Mouse (Mus musculus) G1E-ER4 (cell line): ENCODE results near the gene Cxcl12. TPM values are rescaled to one million over a fixed set of nuclear protein-coding genes. Genes with fewer than 3 reads are reported as not detected.

Experiments used
- GATA1 ChIP-seq: IDR thresholded peaks from one replicate; pipeline ENCODE4 v1.8.0; 2012; ENCODE audit warnings: low read length, inconsistent platforms
- polyA plus RNA-seq: library from polyadenylated mRNA; stranded (reverse); fragments of >175 nt; gene quantifications from 2 replicates; pipeline ENCODE4 v1.2.3, GENCODE M21; 2012

Gene Cxcl12
- polyA plus RNA-seq: not detected in 2 replicates

DNA sequence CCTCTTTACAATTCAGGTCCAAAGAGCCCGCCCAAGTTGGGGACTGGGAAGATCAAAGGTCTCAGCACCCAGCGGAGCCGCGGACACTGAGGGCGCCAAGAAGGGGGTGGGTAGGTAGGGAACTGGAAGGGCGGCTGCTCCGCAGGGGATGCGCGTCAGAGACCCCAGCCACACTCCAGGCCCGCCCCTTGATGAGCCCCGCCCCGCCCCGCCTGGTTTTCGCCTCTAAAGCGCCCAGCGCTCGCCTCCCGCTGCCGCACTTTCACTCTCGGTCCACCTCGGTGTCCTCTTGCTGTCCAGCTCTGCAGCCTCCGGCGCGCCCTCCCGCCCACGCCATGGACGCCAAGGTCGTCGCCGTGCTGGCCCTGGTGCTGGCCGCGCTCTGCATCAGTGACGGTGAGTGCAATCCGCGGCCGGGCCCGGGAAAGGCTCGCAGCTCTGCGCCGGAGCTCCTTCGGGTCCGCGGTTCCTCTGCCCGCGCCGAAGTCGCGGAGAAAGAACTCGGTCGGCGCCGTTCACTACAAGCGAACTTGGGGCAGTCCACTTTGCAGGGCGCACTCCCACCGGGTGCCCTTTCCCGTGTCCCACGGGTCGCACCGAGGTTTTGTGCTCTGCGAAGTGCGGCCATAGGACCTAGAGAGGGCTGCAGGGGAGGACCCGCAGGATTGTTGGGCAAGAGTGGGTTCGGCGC lies at the start of gene Cxcl12:
TSS of gene Cxcl12 (plus strand) at position 215 of the 691 bp plus-strand sequence.
- TF ChIP-seq GATA1: no peak

GRCm38 (mm10) chr6:117122074-117122473 lies 46.3 kb upstream of the Cxcl12 start:
- TF ChIP-seq GATA1: no peak

- TF ChIP-seq GATA1: no peak
These were observed 42.0 kb upstream of the Cxcl12 start for GRCm38 (mm10) chr6:117126356-117126755.

DNA sequence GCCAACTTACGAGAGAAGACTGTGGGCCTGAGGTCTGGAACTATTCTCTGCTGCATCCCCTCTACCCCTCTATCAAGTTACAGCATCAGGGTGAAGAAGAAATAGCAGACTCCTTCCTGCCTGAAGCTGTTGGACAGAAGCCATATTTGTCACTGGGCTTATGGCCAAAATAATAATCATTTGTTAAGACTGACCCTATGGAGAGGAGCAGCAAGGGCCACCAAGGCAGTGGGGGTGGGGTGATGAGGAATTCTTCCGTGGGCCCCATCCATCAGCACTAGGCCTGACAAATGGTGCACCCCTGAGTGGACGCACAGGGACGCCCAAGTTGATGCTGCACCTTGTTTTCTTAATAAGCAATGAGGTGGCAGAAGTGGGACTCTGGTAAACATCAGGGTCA lies 38.9 kb upstream of the Cxcl12 start:
- no peak for TF ChIP-seq GATA1

DNA sequence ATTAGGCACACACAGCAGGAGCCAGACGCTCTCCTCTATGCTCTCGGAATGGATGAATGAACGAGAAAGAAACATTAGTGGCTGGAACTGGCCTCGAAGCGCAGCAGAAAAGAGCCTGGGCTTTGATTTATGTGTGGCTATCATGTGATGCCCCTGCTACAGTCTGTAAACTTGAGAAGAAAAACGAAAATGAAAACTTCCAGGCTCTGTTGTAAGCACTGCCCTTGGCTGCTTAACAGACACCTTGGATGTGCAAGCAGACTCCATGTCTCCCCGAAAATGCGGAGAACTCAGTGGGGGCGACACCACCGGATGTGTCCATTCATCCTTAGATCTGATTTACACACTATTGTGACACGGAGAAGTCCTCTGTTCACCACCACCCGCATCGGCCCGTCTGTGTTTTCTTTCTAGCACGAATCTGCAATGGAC lies 37.6 kb upstream of the Cxcl12 start:
- no peak for TF ChIP-seq GATA1

DNA sequence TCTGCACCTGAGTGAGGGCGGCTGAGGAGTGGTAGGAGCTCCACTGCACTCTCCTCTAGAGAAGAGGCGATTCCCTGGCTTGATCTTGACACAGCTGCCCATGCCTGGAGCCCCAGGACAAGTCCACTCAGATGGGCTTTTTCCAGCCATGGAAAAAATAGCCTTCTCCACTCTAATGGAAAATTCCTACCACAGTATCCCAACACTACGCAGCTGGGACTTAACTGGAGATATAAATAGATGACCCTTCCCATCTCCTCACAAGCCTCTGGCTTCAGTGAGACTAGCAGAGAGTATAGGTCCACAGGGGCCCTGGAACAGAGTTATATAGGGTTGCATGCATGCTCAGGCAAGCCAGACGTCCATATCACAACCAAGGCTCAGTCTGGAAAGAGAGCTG lies 33.8 kb upstream of the Cxcl12 start:
- TF ChIP-seq GATA1: no peak

- no peak for TF ChIP-seq GATA1
These were observed 30.6 kb upstream of the Cxcl12 start for GRCm38 (mm10) chr6:117137735-117138134.

- no peak for TF ChIP-seq GATA1
These were observed 27.4 kb upstream of the Cxcl12 start for GRCm38 (mm10) chr6:117140907-117141306.

DNA sequence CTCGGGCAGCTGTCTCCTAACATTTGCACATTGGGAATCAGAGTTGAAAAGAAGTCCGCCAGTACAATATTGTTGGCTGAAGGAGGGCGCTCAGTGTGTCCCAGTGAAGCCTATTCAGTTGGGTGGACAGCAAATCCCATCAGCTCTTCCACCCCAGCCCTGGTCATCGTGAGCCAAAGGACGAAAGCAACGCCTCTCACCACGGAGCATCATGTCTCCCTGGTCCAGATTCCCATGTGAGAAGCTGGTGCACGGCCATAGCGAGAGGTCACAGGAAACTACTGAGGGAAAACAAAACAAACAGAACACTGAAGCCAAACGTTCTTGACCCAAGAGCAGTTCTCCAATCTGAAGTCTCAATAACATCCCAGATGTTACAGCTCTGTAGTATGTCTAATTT lies 21.4 kb upstream of the Cxcl12 start:
- no peak for TF ChIP-seq GATA1

DNA sequence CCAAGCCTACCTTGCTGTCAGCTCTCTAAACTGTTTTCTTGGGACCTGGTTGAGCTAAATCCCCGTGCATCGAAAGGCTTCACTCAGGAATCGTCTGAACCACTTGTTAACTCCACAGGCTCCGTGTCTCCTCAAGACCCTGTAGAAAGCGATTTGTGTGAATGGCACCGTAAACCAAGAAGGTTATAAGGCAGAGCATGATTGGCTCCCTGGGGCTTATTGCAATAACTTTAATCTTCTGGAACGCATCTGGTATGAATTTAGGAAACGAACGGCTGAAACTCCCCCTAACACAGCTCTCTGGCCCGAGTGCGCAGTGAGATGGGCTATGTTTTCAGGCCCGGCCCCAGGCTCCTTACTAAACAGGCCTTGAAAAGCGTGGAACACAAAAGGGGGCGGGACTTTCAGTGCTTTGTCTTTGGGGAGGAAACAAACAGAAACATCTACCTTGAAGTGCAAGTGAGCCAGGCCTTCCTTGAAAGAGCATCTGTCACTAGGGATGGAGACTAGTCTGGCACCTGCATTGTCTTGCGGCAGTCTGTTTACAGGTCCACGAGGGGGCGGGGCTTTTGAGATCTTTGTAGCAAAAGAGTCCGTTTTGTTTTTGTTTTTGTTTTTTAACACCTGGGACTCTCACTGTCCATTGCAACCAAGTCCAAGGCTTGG lies 16.7 kb upstream of the Cxcl12 start:
- no peak for TF ChIP-seq GATA1

DNA sequence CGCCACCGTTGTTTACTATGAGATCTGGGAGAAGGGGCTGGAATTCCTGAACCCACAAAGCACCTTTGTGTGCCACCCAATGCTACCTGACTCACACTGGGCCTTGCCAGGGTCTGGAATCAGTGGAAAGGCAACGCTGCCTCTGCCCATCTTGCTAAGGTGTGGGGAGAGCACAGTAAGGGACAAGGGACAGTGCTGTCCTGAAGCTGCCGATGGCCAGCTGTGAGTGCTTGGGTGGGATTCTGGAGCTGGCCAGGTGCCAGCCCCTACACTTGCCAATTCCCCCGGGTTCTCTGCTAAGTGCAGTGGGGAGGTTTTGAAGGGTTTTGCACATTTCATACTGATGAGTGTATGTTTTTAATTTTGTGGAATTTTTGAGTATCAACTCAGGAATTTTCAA lies 15.3 kb upstream of the Cxcl12 start:
- no peak for TF ChIP-seq GATA1

DNA sequence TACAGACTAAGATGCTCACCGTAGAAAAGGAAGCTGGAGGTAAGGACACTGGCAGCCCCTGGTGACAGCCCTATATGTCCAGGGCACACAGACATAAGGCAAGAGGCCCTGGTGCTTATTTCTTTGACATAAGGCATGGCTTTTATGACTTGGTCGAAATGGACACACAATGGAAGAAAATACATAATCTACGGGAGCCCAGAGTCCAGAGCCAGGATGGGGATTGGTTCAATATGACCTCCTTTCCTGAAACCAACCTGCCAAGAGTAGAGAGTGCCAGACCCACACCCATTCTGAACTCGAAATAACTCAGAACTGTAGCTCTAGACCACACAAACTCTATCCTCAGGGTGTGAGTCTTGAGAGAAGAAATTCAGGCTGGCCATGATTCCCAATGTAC lies 11.5 kb upstream of the Cxcl12 start:
- TF ChIP-seq GATA1: no peak

DNA sequence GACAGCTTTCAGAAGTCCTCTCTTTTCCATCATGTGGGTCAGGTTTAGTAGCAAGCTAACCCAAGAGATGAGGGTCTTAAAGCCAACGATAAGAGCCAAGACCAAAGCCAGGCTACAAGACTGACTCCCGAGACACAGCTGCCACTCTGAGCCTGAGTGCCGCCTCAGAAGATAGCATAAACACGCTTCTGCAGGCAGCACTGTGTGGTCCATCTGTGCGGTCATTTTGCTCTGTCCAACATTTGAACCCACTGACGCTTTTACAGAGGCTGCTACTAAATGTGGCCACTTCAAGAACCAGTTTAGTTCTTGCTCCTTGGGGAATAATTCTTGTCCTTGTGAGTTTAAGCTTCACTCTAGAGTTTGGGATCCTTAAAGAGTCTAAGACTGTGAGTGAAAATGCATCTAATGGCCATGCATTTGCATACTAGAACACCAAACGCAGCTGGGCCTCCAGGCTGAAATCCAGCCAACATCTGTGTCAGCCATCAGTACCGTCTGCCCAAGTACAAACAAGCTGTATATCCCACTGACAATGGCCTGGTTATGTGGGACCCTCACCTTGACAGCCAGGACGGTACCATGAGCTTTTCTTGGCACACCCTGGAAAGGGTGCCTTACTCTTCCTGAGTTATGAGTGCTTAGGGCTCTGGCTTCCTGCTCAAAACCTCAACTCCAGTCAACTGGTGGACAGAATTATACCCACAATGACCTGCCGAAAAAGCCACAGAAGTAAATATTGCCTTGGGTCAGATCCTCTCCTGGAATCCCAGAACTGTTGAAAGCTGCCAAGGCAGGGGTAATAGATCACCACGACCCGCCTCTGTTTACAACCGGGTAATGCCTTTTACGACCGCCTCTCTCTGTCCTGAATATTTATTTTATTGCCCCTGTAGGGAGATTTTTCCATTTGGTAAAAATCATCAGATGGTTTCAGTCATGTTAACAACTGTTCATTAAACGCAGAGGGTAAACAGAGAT lies 8.3 kb upstream of the Cxcl12 start:
- no peak for TF ChIP-seq GATA1

DNA sequence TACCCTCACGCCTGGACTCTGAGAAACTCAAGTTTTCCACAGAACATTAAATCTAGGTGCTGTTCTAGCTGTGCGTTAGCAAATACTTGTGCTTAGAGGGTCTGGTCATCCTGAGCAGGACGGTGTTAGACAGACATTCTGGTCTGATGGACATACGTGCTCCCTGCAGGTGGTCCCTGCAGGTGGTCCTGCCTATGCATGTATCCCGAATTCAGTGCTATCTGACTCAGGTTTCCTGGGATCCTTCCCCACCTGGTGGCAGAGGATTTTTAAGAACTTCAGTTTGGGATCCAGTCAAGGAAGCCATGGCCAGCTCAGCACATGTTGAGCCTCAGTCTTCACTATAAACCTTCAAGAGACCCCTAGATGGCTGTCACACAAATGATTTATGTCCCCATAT lies 4.8 kb upstream of the Cxcl12 start:
- no peak for TF ChIP-seq GATA1

- TF ChIP-seq GATA1: no peak
These were observed 1.5 kb upstream of the Cxcl12 start for GRCm38 (mm10) chr6:117166581-117167425.
